Mouse (Mus musculus) hindbrain, embryonic 11.5 days (tissue): ENCODE measurements around the gene Prmt3. TPM values are rescaled to one million over a fixed set of nuclear protein-coding genes. Genes with fewer than 3 reads are reported as not detected.

Source experiments
- ATAC-seq: fragments of 200-750 bp; cut with Nextera tagmentation; 2 replicates; pipeline ENCODE4 v1.8.0; 2017; ENCODE audit warnings: mild to moderate bottlenecking, moderate TSS enrichment, moderate library complexity; ENCODE audit not compliant: low FRiP score
- DNase-seq: peaks from one replicate; pipeline ENCODE4 v3.0.0-alpha.2; 2015; ENCODE audit warnings: low spot score
- H3K27ac ChIP-seq: fragments of 300-500 bp; sonication (generic); 2 replicates; pipeline ENCODE4 v1.5.1; 2014; ENCODE audit warnings: mild to moderate bottlenecking, low read depth, low read length
- H3K27me3 ChIP-seq: fragments of 300-500 bp; sonication (generic); 2 replicates; pipeline ENCODE4 v1.6.1; 2014; ENCODE audit warnings: mild to moderate bottlenecking, low read length, moderate library complexity, mixed read lengths; ENCODE audit not compliant: control insufficient read depth, insufficient read depth
- H3K36me3 ChIP-seq: fragments of 300-500 bp; sonication (generic); 2 replicates; pipeline ENCODE4 v1.6.1; 2014; ENCODE audit warnings: mild to moderate bottlenecking, low read length, moderate library complexity, mixed read lengths; ENCODE audit not compliant: control insufficient read depth, insufficient read depth
- H3K4me1 ChIP-seq: fragments of 300-500 bp; sonication (generic); replicated peaks from 2 replicates; pipeline ENCODE4 v1.6.1; 2014; ENCODE audit warnings: low read length, mixed read lengths; ENCODE audit not compliant: control insufficient read depth, insufficient read depth
- H3K4me2 ChIP-seq: fragments of 300-500 bp; sonication (generic); replicated peaks from 2 replicates; pipeline ENCODE4 v1.6.1; 2014; ENCODE audit warnings: mild to moderate bottlenecking, low read depth, low read length
- H3K4me3 ChIP-seq: fragments of 300-500 bp; sonication (generic); 2 replicates; pipeline ENCODE4 v1.5.1; 2014; ENCODE audit warnings: low read depth, low read length
- H3K9ac ChIP-seq: fragments of 300-500 bp; sonication (generic); 2 replicates; pipeline ENCODE4 v1.6.1; 2014; ENCODE audit warnings: low read depth, low read length
- H3K9me3 ChIP-seq: fragments of 300-500 bp; sonication (generic); 2 replicates; pipeline ENCODE4 v1.6.1; 2016; ENCODE audit warnings: low read length; ENCODE audit not compliant: control insufficient read depth
- WGBS: fragments of 180-500 bp; shearing (Covaris S2); extraction: QIAGEN DNeasy Blood & Tissue Kit; methylation state at CpG from one replicate; pipeline ENCODE4 v1.1.7; 2014; 5-methylcytosine and 5-hydroxymethylcytosine counted together
- polyA plus RNA-seq: library from polyadenylated mRNA; unstranded; fragments of >200 nt; fragmentation: Nextera tagmentation; extraction: Ambion mirVana; gene quantifications from 2 replicates; pipeline ENCODE4 v1.2.1, GENCODE M21; 2014

Gene Prmt3
- polyA plus RNA-seq, 1 experiment from 2014 or later, result 53.5 TPM

DNA sequence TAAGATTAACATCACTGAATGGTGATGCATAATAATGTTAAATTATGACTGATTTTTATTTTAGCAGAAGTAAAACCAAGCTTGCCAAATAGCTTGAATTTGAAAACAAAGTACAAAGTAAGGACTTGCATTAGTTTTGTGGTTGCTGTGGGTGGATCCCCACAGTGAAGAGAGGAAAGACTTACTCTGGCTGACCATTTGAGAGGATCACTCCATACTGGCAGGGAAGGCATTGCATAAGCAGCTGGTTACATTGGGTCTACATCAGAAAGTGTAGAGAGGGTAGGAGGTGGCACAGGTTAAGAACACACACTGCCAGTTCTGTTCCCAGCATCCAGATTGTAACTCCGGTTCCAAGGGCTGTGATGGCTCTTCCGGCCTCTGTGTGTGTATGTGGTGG, 4.9 kb downstream of the Prmt3 start:
- Histone ChIP-seq H3K4me2 (no peak overlapping the region), H3K36me3 (no peaks in the 10 kb centered on the region), H3K9ac (no peak overlapping the region), H3K9me3 (no peaks in the 10 kb centered on the region), H3K27me3 (no peaks in the 10 kb centered on the region), H3K4me3 (no peak overlapping the region), H3K27ac (no peak overlapping the region), H3K4me1 (no peaks in the 10 kb centered on the region)
- no peak for DNase-seq
- no peak for ATAC-seq
- 87% methylated on average over 2 of the region's 2 CpGs for WGBS

- Histone ChIP-seq H3K9ac (no peak overlapping the region), H3K4me3 (no peak overlapping the region), H3K9me3 (no peaks in the 10 kb centered on the region), H3K36me3 (no peaks in the 10 kb centered on the region), H3K27me3 (no peaks in the 10 kb centered on the region), H3K4me2 (no peak overlapping the region), H3K27ac (no peak overlapping the region), H3K4me1 (no peaks in the 10 kb centered on the region)
- 93% methylated on average over 7 of the region's 7 CpGs for WGBS
- no peak for DNase-seq
- no peak for ATAC-seq
Observed at GRCm38 (mm10) chr7:49785141-49785540, 7.0 kb downstream of the Prmt3 start.

GRCm38 (mm10) chr7:49786618-49787382, 8.7 kb downstream of the Prmt3 start:
- no peaks in the 10 kb centered on the region for H3K9me3 ChIP-seq
- H3K9ac ChIP-seq, result no peak overlapping the region
- H3K4me2 ChIP-seq, result no peak overlapping the region
- no peaks in the 10 kb centered on the region for H3K4me1 ChIP-seq
- H3K36me3 ChIP-seq, result no peaks in the 10 kb centered on the region
- no peak overlapping the region for H3K27ac ChIP-seq
- no peak overlapping the region for H3K4me3 ChIP-seq
- peak; percentile 54; the same call in 1 of the 2 replicates for ATAC-seq
- no peaks in the 10 kb centered on the region for H3K27me3 ChIP-seq
- 65% methylated on average over 12 of the region's 12 CpGs for WGBS
- peak; percentile 83 for DNase-seq

DNA sequence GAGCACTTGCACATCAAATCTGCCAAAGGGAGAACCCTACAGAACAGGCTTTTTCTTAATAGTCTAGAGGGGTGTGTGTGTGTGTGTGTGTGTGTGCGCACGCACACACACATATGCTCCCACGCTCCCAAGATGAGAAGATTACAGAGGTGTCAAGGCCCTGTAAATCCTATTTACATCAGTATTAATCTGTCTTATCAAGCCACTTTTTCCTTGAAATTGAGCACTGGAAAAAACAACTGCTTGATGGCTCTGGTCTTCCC, 9.2 kb downstream of the Prmt3 start:
- Histone ChIP-seq H3K4me1 (no peaks in the 10 kb centered on the region), H3K27ac (no peak overlapping the region), H3K27me3 (no peaks in the 10 kb centered on the region), H3K36me3 (no peaks in the 10 kb centered on the region), H3K4me3 (no peak overlapping the region), H3K9ac (no peak overlapping the region), H3K4me2 (no peak overlapping the region), H3K9me3 (no peaks in the 10 kb centered on the region)
- ATAC-seq, result no peak
- WGBS, result 98% methylated on average over 3 of the region's 3 CpGs
- DNase-seq, result no peak

GRCm38 (mm10) chr7:49794304-49794703, 16.2 kb downstream of the Prmt3 start:
- no peaks in the 10 kb centered on the region for H3K36me3 ChIP-seq
- H3K27me3 ChIP-seq, result no peaks in the 10 kb centered on the region
- H3K4me3 ChIP-seq, result no peak overlapping the region
- no peaks in the 10 kb centered on the region for H3K9me3 ChIP-seq
- no peaks in the 10 kb centered on the region for H3K4me1 ChIP-seq
- DNase-seq, result no peak
- no peak overlapping the region for H3K27ac ChIP-seq
- WGBS, result 88% methylated on average over 2 of the region's 2 CpGs
- H3K4me2 ChIP-seq, result no peak overlapping the region
- no peak for ATAC-seq
- H3K9ac ChIP-seq, result no peak overlapping the region

DNA sequence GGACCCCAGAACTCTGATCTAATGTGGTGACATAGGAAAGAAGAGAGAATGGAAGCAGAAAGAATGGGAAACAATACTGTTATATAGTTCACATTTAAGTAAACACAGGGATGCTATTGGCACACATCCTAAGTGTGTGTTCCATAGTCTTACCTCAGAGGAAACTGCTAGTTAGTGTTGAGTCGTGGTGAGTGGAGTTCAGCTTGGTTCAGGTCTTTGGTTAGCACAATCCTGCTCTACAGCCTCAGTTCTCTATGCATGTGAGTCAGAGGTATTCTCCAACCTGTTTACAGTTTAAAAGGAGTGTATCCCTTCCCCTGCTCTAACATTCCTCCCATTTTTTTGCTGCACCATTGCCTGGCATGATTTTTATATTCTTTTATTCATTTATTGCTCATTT, 19.0 kb downstream of the Prmt3 start:
- Histone ChIP-seq H3K36me3 (no peaks in the 10 kb centered on the region), H3K9me3 (no peaks in the 10 kb centered on the region), H3K9ac (no peak overlapping the region), H3K4me2 (no peak overlapping the region), H3K27ac (no peak overlapping the region), H3K4me1 (no peaks in the 10 kb centered on the region), H3K27me3 (no peaks in the 10 kb centered on the region), H3K4me3 (no peak overlapping the region)
- WGBS, result 87% methylated on average over 1 of the region's 1 CpGs
- no peak for DNase-seq
- ATAC-seq, result no peak

GRCm38 (mm10) chr7:49803511-49803910, 25.4 kb downstream of the Prmt3 start:
- H3K4me3 ChIP-seq, result no peak overlapping the region
- 92% methylated on average over 6 of the region's 6 CpGs for WGBS
- H3K36me3 ChIP-seq, result no peaks in the 10 kb centered on the region
- ATAC-seq (no peak), DNase-seq (no peak)
- H3K27ac ChIP-seq, result no peak overlapping the region
- no peak overlapping the region for H3K4me2 ChIP-seq
- H3K4me1 ChIP-seq, result no peaks in the 10 kb centered on the region
- no peaks in the 10 kb centered on the region for H3K27me3 ChIP-seq
- no peak overlapping the region for H3K9ac ChIP-seq
- no peaks in the 10 kb centered on the region for H3K9me3 ChIP-seq

- Histone ChIP-seq H3K4me3 (no peak overlapping the region), H3K9ac (no peak overlapping the region), H3K4me2 (no peak overlapping the region), H3K4me1 (no peaks in the 10 kb centered on the region), H3K27ac (no peak overlapping the region), H3K27me3 (no peaks in the 10 kb centered on the region), H3K36me3 (no peaks in the 10 kb centered on the region), H3K9me3 (no peaks in the 10 kb centered on the region)
- DNase-seq (no peak), ATAC-seq (no peak)
- 81% methylated on average over 5 of the region's 5 CpGs for WGBS
Observed at GRCm38 (mm10) chr7:49804638-49805165, 26.6 kb downstream of the Prmt3 start.

DNA sequence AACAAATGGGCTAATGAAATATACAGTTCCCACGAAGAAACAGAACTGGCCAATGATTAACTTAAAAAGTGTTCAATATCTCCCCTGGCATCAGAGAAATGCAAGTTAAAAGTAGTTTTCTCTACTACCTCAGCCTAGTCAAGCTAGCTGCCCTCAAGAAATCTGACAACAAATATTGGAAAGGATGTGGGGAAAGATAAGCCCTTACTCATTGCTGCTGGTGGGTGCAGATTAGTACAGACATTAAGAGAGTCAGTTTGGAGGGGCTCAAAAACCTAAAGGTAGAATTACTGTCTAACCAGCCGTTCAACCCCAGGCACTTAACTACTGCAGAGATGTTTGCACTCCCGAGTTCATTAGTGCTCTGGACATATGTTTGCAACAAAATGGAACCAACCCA, 27.5 kb downstream of the Prmt3 start:
- H3K4me1 ChIP-seq, result no peaks in the 10 kb centered on the region
- H3K36me3 ChIP-seq, result no peaks in the 10 kb centered on the region
- no peaks in the 10 kb centered on the region for H3K27me3 ChIP-seq
- H3K9ac ChIP-seq, result no peak overlapping the region
- H3K27ac ChIP-seq, result no peak overlapping the region
- no peak overlapping the region for H3K4me2 ChIP-seq
- 84% methylated on average over 3 of the region's 3 CpGs for WGBS
- no peak overlapping the region for H3K4me3 ChIP-seq
- no peak for DNase-seq
- H3K9me3 ChIP-seq, result no peaks in the 10 kb centered on the region
- ATAC-seq, result no peak
